Mouse (Mus musculus): ENCODE data around the gene Barx2. TPM values are rescaled to one million over a fixed set of nuclear protein-coding genes. Genes with fewer than 3 reads are reported as not detected.
A peak's percentile ranks its signal among the peaks of the same experiment; 100 is the strongest.

Barx2 gene
- polyA plus RNA-seq, 1 experiment: 0.05 TPM

DNA sequence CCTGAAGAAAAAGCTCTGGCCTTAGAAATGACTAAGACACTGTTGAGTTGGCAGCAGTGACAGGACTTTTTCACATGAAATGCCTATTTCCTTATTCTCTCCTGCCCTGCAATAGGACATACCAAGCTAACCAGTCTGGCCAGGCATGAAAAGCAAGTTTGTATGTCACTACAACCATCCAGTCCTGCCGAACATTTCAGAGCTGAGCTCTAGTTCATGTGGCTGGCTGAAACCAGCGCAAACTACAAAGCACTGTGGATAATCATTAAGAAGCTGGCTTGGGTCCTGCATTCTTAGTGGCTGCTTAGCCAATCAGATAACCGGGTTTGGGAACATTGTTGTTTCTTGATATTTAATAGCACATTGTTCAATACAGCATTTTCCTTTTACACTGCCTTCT is 13.5 kb upstream of the Barx2 start:
- no peaks in the 10 kb centered on the region for H3K79me2 ChIP-seq (ENCODE audit: control insufficient read depth, insufficient read depth)
- H3ac ChIP-seq (ENCODE audit: control insufficient read depth, insufficient read length): no peak overlapping the region
- no peak overlapping the region for H3K4me2 ChIP-seq (ENCODE audit: low read depth)
- H3K27me3 ChIP-seq (ENCODE audit: control insufficient read depth, insufficient read depth, insufficient read length): peaks cover 10% of the 10 kb centered on the region
- no peaks in the 10 kb centered on the region for H3K36me3 ChIP-seq (ENCODE audit: control insufficient read depth, insufficient read depth)
- TF ChIP-seq MYOG (IDR thresholded peaks at IDR 0.05; ENCODE audit: control insufficient read depth in 1 of 3, insufficient read depth in 1 of 3, insufficient read length in 2 of 3, low read depth in 2 of 3) (no peak), MAX (IDR thresholded peaks at IDR 0.05; ENCODE audit: low read depth) (no peak), SRF (IDR thresholded peaks at IDR 0.05; ENCODE audit: control insufficient read depth, insufficient read length, low read depth) (no peak), USF1 (IDR thresholded peaks at IDR 0.05; ENCODE audit: low read depth) (no peak), POLR2A (IDR thresholded peaks at IDR 0.05; ENCODE audit: insufficient read length, low read depth) (no peak), MYOD1 (IDR thresholded peaks at IDR 0.05; ENCODE audit: control insufficient read depth in 1 of 3, insufficient read length in 2 of 3, low read depth in 2 of 3) (no peak), REST (IDR thresholded peaks at IDR 0.05; ENCODE audit: insufficient read depth, insufficient read length) (no peak), TCF3 (IDR thresholded peaks at IDR 0.05; ENCODE audit: insufficient read length, low read depth) (no peak)
- H3K4me3 ChIP-seq: no peak overlapping the region

DNA sequence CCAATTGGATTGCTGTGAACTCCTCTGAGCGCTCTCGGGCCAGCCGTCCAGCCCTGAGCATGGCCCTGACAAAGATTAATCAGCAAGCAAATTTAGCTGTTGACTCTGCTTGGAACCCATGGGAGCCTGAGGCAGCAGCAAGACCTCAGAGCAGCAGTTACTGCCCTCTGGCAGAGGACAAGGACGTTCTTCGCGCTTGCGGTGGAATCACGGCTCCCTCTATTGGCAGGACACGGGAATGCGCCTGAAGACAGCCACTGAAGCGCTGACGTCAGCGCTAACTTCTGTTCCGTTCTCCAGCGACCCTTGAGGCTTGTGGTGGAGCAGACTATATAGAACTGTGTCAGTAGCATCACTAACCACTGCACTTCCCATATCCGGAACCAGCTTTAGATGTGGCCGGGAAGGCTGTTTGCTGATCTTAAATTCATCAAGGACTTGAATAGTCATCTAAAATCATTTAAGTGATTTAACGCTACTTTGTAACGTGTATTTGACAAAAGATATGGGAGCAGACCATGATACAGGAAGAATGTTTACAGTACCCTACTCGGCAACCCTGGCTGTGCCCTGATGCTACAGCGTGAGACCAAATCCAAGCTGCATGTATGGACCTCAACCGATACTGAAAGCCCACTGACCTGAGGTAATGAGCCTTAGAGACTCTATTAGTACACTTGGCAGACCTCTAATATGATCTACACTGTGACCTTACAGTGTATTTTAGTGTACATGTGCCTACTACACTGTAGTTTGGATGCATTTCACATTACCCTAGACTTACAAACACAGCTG is 12.8 kb upstream of the Barx2 start:
- TF ChIP-seq MYOD1 (IDR thresholded peaks at IDR 0.05; ENCODE audit: control insufficient read depth in 1 of 3, insufficient read length in 2 of 3, low read depth in 2 of 3) (no peak), TCF3 (IDR thresholded peaks at IDR 0.05; ENCODE audit: insufficient read length, low read depth) (no peak), MAX (IDR thresholded peaks at IDR 0.05; ENCODE audit: low read depth) (no peak), E2F4 (IDR thresholded peaks at IDR 0.05; ENCODE audit: insufficient read depth) (no peak), POLR2AphosphoS2 (IDR thresholded peaks at IDR 0.05; ENCODE audit: insufficient read length, low read depth) (no peak), SRF (IDR thresholded peaks at IDR 0.05; ENCODE audit: control insufficient read depth, insufficient read length, low read depth) (no peak), USF1 (IDR thresholded peaks at IDR 0.05; ENCODE audit: low read depth) (no peak), POLR2A (IDR thresholded peaks at IDR 0.05; ENCODE audit: insufficient read length, low read depth) (no peak), CEBPB (IDR thresholded peaks at IDR 0.05; ENCODE audit: insufficient read depth, poor library complexity, severe bottlenecking) (no peak), TCF12 (IDR thresholded peaks at IDR 0.05; ENCODE audit: insufficient read depth, poor library complexity, severe bottlenecking) (no peak), MYOG (IDR thresholded peaks at IDR 0.05; ENCODE audit: control insufficient read depth in 1 of 3, insufficient read depth in 1 of 3, insufficient read length in 2 of 3, low read depth in 2 of 3) (no peak), REST (IDR thresholded peaks at IDR 0.05; ENCODE audit: insufficient read depth, insufficient read length) (no peak)

DNA sequence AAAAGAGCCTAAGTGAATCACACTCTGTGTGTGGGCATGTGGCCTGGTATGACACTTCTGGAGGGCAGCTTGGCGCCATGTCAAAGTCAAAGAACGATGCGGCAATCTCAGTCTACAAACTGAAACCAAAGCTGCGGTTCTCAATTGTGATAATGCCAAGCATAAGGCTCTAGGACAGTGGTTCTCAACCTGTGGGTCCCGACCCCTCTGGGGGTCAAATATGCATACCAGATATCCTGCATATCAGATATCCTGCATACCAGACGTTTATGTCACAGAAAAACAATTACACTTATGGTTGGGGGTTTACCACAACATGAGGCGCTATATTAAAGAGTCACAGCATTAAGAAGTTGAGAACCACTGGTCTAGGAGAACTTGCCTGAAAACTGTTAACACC is 10.3 kb upstream of the Barx2 start:
- no peak overlapping the region for H3K4me3 ChIP-seq
- H3K4me2 ChIP-seq (ENCODE audit: low read depth): peak overlapping the region; percentile 52
- H3K36me3 ChIP-seq (ENCODE audit: control insufficient read depth, insufficient read depth): no peaks in the 10 kb centered on the region
- H3K79me2 ChIP-seq (ENCODE audit: control insufficient read depth, insufficient read depth): no peaks in the 10 kb centered on the region
- no peak for TF ChIP-seq POLR2A (IDR thresholded peaks at IDR 0.05; ENCODE audit: insufficient read length, low read depth)
- no peak for TF ChIP-seq E2F4 (IDR thresholded peaks at IDR 0.05; ENCODE audit: insufficient read depth)
- peaks cover 10% of the 10 kb centered on the region for H3K27me3 ChIP-seq (ENCODE audit: control insufficient read depth, insufficient read depth, insufficient read length)
- no peak overlapping the region for H3ac ChIP-seq (ENCODE audit: control insufficient read depth, insufficient read length)

More for the DNA sequence above, 12.8 kb upstream of the Barx2 start:
- no peak overlapping the region for H3ac ChIP-seq (ENCODE audit: control insufficient read depth, insufficient read length)
- H3K4me3 ChIP-seq: no peak overlapping the region
- H3K36me3 ChIP-seq (ENCODE audit: control insufficient read depth, insufficient read depth): no peaks in the 10 kb centered on the region
- H3K27me3 ChIP-seq (ENCODE audit: control insufficient read depth, insufficient read depth, insufficient read length): peaks cover 10% of the 10 kb centered on the region
- H3K4me2 ChIP-seq (ENCODE audit: low read depth): peak overlapping the region; percentile 47
- H3K79me2 ChIP-seq (ENCODE audit: control insufficient read depth, insufficient read depth): no peaks in the 10 kb centered on the region

DNA sequence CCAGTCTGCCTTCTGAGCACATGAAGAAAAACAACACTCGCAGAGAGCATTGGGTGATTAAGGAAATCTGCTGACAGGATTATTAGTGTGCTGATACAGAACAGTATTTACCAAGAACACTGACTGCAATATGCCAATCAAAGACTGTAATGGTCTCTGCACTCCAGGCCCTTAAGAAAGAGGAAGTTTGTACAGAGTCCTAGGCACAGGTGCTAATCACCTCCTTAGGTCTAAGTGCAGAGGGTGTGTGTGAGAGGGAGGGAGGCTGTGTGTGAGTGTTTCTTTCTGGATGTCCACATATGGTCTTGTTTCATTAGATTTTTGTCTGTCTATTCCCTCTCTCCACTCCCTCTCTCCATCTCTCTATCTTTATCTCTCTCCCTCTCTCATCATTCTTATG is 6.5 kb upstream of the Barx2 start:
- no peak for TF ChIP-seq CEBPB (IDR thresholded peaks at IDR 0.05; ENCODE audit: insufficient read depth, poor library complexity, severe bottlenecking)
- no peak for TF ChIP-seq MYOG (IDR thresholded peaks at IDR 0.05; ENCODE audit: control insufficient read depth in 1 of 3, insufficient read depth in 1 of 3, insufficient read length in 2 of 3, low read depth in 2 of 3)
- no peak for TF ChIP-seq MAX (IDR thresholded peaks at IDR 0.05; ENCODE audit: low read depth)
- no peak for TF ChIP-seq TCF3 (IDR thresholded peaks at IDR 0.05; ENCODE audit: insufficient read length, low read depth)
- no peak for TF ChIP-seq SRF (IDR thresholded peaks at IDR 0.05; ENCODE audit: control insufficient read depth, insufficient read length, low read depth)
- TF ChIP-seq POLR2AphosphoS2 (IDR thresholded peaks at IDR 0.05; ENCODE audit: insufficient read length, low read depth): no peak
- TF ChIP-seq REST (IDR thresholded peaks at IDR 0.05; ENCODE audit: insufficient read depth, insufficient read length): no peak
- TF ChIP-seq TCF12 (IDR thresholded peaks at IDR 0.05; ENCODE audit: insufficient read depth, poor library complexity, severe bottlenecking): no peak
- TF ChIP-seq E2F4 (IDR thresholded peaks at IDR 0.05; ENCODE audit: insufficient read depth): no peak
- no peak for TF ChIP-seq MYOD1 (IDR thresholded peaks at IDR 0.05; ENCODE audit: control insufficient read depth in 1 of 3, insufficient read length in 2 of 3, low read depth in 2 of 3)
- no peak for TF ChIP-seq POLR2A (IDR thresholded peaks at IDR 0.05; ENCODE audit: insufficient read length, low read depth)
- no peak for TF ChIP-seq USF1 (IDR thresholded peaks at IDR 0.05; ENCODE audit: low read depth)
- H3ac ChIP-seq (ENCODE audit: control insufficient read depth, insufficient read length): no peak overlapping the region
- H3K4me2 ChIP-seq (ENCODE audit: low read depth): no peak overlapping the region
- H3K27me3 ChIP-seq (ENCODE audit: control insufficient read depth, insufficient read depth, insufficient read length): peaks cover 18% of the 10 kb centered on the region
- no peaks in the 10 kb centered on the region for H3K36me3 ChIP-seq (ENCODE audit: control insufficient read depth, insufficient read depth)
- no peak overlapping the region for H3K4me3 ChIP-seq
- no peaks in the 10 kb centered on the region for H3K79me2 ChIP-seq (ENCODE audit: control insufficient read depth, insufficient read depth)

DNA sequence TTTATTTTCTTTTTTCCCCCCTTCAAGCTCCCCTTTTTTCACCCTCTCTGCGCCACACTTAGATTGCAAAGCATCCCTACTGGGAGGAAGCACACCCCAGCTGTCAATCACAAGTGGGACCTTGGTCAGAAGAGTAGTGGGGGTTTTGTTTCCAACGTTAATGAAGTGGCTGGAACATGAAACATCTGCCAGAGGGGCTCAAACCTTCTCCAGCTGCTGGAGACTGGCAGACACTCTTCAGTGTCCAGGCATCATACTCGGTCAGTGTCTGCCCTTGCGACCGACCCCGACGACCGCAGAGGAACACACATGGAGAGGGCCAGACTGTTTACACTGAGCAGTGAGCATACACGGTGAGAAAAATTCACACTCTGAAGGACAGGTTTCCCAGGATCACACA is 3.2 kb upstream of the Barx2 start:
- H3K79me2 ChIP-seq (ENCODE audit: control insufficient read depth, insufficient read depth): no peaks in the 10 kb centered on the region
- H3ac ChIP-seq (ENCODE audit: control insufficient read depth, insufficient read length): no peak overlapping the region
- no peaks in the 10 kb centered on the region for H3K36me3 ChIP-seq (ENCODE audit: control insufficient read depth, insufficient read depth)
- H3K27me3 ChIP-seq (ENCODE audit: control insufficient read depth, insufficient read depth, insufficient read length): peaks cover 44% of the 10 kb centered on the region
- TF ChIP-seq MYOD1 (IDR thresholded peaks at IDR 0.05; ENCODE audit: control insufficient read depth in 1 of 3, insufficient read length in 2 of 3, low read depth in 2 of 3): no peak
- H3K4me3 ChIP-seq: no peak overlapping the region
- H3K4me2 ChIP-seq (ENCODE audit: low read depth): no peak overlapping the region
